Mouse (Mus musculus): ENCODE results near the gene Pcolce.
"Not testable (repeated sequence)": the region's sequence is repeated elsewhere in the genome, so short reads cannot be mapped to it uniquely, and the experiment has no call there.

The Pcolce gene

DNA sequence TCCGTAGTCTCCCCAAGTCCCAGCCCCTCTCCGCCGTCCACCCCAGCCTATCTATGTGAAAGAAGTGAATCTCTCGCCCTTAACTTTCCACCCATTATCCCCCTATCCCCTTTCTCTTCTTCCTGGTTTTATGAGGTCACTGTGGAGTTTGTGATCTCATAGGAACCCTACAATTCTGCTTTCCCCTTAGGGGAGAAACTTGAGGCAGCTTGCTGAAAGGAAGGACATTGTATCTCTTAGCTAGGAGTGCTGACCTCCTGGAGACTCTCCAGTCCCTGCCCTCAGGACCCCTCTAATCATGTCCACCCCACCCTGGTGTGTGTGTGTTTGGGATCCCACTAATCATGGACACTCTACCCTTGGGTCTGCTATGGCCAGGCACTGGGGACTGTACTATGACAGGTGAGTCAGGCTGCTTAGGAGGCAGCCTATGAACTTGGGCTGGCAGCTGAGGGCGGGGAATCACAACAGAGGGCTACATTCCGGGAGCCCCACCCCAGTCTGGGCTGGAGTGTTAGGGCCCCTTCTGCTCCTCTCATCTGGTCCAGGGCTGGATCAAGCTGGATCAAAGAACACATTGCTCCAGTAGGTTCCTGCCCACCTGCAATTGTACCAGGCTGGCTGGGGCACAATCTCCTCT is 16.4 kb upstream of the Pcolce start:
- in situ Hi-C loops (cut with MboI, MseI), result no loop called here

DNA sequence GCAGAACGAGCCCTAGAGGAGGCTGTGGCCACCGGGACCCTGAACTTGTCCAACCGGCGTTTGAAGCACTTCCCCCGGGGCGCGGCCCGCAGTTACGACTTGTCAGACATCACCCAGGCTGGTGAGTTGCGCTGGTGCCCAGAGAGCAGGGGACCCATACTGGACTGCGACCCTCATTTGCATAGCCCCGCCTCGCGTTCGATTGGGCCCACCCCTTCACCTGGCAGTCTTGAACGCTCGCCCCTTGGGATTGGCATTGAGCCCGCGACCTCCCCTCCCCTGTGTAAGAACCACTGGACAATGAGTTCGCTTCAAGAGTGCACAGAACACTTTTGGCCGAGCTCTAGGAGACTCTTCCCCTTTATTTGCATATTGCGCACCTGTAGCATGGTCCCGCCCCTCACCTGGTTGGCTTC is 15.7 kb upstream of the Pcolce start:
- in situ Hi-C loops (cut with MboI, MseI), result no loop called here

DNA sequence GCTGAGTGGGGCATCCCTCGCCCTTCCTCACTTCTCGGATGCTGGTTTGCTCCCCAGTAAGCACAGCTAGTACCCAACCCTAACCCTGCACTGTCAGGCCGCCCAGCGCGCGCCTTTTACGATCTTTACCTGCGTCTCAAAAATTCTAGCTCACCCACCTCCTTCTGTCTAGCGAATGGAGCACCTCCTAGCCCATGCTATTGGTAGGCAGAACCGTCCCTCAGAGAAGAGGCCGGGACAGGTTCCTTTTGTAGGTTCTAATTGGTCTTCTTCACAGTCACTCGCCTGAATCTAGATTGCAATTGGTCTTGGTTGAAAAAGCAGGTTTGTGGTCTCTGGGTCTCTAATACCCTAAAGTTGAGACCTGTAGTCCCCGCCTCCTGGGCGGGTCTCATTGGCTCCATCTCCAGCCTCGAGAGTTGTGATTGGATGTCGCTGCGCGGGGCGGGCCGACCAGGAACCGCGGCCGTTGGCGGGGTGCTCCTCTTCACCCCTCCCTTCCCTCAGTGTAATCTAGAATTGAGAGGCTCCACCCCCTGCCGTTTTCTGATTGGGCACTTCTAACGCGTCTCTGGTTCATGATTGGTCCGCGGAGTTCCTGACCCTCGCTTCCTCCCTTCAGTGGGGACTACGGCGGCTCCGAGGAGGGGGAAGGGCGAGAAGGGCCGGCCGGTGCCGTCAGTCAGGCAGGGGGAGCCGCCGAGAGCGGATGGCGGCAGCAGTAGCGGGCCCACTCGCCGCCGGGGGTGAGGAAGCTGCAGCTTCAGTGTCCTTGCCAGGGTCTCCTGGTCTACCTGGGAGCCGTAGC is 15.1 kb upstream of the Pcolce start, which contains the start of the genes Fbxo24, Lrch4 and Gm20605:
Gene Fbxo24, minus strand, starts transcription at position 505 of the 808 bp plus-strand sequence.
Gene Lrch4, plus strand, starts transcription at position 624 of the 808 bp plus-strand sequence.
Gene Gm20605, plus strand, starts transcription at position 678 of the 808 bp plus-strand sequence.
- in situ Hi-C loops (cut with MboI, MseI), result no loop called here

DNA sequence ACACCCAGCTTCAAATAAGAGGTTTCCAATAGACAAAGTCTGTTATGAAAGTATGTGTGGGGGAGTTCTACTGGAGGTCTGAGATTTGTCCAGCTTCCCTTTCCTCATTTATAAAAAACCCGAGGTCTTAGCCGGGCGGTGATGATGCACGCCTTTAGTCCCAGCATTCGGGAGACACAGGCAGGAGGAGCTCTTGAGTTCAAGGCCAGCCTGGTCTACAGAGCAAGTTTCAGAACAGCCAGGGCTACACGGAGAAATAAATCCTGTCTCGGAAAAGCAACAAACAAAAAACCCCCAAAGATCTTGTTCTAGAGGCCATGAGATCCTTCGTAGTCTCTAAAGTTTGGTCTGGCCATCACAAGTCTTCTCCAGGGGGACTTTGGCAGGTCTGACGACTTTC is 14.4 kb upstream of the Pcolce start:
- in situ Hi-C loops (cut with MboI, MseI), result no loop called here

DNA sequence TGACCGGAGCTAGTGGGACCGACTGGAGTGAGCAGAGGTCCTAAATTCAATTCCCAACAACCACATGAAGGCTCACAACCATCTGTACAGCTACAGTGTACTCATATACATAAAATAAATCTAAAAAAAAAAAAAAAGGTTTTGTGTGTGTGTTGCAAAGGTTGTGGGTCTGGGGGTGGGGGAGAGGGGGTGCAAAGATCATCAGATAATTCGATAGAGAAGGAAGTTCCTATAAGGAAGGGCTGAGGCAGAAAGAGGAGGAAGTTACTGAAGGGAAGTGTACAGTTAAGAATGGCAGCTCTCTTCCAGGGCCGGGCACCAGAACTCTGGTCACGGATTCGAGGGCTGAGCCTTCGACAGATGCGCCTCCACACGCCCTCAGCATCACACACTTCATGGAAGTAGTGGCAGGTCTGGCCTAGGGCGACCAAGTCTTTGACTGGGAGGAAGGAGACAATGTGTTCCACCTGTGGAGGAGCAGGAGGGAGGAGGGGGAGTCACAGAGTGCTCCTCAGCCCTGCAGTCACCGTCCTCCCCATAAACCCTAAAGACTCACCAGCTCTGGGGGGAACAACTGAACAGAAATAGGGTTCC is 10.4 kb upstream of the Pcolce start:
- in situ Hi-C loops (cut with MboI, MseI), result no loop called here

DNA sequence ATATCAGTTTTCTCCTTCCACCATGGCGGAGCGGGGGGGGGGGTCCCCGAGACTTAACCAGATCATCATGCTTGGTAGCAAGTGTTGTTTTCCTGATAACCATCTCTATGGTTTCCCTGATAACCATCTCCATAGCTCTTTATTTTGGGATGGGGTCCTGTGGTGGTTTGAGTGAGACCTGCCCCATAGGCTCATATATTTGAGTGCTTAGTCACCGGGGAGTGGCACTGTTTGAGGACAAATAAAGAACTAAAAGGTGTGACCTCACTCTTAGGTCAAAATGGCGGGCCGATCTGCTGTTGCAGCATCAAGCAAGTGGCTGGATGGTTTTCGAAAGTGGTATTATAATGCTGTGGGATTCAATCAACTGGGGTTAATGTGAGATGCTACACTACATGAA is 1.8 kb upstream of the Pcolce start:
- in situ Hi-C loops (cut with MboI, MseI), result no loop called here

DNA sequence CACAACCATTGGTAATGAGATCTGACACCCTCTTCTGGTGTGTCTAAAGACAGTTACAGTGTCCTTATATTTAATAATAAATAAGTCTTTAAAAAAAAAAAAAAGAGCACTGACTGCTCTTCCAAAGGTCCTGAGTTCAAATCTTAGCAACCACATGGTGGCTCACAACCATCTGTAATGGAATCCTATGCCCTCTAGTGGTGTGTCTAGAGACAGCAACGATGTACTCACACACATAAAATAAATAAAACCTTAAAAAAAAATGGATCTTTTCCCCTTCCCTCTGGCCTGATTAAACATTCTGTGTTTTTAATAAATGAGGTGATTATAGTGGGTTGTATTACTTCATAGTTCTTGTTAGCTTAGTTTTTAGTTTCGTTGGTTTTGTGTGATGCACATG is 1.3 kb upstream of the Pcolce start:
- in situ Hi-C loops (cut with MboI, MseI), result not testable (repeated sequence)

DNA sequence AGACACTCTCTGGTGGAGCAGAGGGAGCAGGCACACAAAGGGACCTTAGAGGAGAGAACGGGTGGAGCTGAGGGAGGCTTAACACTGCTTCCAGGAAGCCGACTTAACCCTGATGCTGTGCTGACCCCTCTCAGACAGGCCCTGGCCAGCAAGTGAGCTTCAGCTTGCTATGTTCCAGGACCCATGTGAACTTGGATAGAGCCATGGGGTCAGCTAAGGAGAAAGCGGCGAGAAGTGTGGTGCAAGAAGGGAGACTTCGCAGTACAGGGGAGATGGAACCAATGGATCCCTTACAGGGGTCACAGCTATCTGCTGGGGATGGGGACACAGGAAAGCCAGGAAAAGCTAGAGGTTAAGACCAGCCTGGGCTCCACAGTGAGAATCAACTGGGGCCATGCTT is 508 bp downstream of the Pcolce start:
- in situ Hi-C loops (cut with MboI, MseI), result no loop called here

DNA sequence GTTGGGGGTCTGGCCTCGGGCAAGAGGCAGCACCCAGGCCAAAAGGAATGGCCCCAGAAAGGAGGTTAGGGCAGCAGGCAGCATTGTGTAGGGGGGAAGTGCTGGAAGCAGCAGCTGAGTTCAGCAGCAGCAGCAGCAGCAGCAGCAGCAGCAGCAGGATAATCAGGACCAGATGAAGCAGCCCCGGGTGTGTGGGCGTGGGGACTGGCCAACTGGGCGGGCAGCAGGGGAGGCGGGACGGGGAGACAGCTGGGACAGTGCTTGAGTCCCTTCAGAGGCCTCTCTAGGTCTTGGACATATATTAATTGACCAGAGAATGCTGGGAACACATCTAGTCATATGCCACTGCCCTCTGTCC is 2.4 kb downstream of the Pcolce start:
- in situ Hi-C loops (cut with MboI, MseI), result no loop called here

DNA sequence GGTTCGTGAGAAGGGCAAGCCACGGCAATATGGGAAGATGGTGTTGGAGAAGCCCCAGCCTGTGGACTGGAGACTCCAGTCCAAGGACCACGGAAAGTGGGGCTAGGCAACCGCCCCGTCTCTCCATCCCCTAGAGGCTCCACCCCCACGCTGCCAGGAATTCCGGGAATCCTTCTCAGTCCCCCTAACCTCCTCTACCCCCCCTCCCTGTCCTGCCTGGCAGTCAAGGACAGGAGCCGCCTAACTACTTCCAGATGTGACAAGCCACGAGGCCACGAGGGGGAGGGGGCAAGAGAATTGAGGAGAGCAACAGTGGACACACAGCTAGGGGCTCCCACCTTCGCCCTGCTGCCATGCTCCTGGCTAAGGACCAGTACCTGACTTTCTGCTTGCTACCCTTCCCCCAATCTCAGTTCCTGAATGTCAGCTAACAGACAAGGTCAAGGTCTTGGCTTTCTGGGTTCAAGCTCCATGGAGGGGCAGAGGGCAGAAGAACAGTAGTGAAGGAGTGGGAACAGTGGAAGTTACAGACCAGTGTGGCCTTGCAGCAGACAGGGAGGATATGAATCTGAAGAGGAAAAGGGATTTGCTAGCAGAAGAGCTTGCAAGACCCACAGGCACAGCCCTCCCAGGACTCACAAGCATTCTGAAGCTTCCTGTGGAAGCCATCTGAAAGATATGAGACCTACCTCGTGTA is 2.9 kb downstream of the Pcolce start:
- in situ Hi-C loops (cut with MboI, MseI), result no loop called here

DNA sequence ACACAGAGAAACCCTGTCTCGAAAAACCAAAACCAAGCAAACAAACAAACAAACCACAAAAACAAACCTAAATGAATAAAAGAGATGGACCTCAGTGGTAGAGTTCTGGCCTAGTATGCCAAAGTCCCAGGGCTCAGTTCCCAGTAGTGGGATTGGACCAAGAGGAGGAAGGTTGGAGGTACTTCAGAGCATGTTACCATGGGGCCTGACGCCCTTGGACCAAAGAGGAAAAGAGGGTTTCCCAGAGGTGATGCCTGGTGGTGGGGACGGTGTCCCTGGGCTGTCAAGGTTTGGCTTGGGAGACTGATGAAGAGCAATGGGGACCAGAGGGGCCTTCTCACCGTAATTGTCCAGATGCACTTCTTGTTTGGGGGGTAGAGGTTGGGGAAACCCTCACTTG is 3.5 kb downstream of the Pcolce start:
- in situ Hi-C loops (cut with MboI, MseI), result no loop called here

DNA sequence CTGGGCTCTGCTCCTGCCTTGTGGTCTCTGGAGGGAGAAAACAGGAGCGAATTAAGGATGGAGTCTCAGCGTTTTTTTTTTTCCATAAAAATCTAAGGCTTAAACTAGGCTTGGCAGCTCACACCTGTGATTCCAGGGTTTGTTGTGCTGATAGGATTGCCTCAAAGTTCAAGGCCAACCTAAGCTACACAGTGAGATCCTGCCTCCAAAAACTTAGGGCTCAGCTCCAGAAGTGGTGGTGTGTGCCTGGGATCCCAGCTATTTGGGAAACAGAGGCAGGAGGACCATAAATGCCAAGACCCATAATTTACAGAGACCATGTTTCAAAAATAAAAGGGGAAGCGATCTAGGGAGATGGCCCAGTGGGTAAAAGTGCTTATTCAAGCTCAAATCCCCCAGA is 4.3 kb downstream of the Pcolce start:
- in situ Hi-C loops (cut with MboI, MseI), result no loop called here

DNA sequence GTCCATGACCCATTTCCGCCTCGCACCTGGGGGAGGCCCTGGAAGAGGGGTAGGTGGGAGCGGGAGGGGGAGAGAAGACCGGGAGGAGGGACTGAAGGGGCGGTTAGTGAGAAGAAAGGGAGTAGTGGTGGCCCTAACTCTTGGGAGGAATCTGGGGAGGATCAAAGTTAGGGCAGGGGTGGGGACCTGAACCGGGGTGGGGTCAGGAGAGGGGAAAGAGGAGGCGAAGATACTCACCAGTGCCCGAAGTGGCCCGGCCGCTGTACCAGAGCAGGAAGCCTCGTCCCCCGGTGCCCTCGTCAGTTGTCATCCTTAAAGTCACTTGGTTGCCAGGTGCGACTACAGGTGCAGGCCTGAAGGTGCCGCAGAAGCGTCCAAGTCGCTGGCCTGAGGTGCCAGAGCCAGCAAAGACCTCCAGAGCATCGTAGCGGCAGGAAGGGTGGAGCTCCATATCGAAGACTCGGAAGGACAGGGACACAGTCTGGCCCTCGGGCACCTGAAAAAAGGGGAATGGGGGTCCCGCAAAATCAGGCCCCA is 4.9 kb downstream of the Pcolce start:
- in situ Hi-C loops (cut with MboI, MseI), result no loop called here

DNA sequence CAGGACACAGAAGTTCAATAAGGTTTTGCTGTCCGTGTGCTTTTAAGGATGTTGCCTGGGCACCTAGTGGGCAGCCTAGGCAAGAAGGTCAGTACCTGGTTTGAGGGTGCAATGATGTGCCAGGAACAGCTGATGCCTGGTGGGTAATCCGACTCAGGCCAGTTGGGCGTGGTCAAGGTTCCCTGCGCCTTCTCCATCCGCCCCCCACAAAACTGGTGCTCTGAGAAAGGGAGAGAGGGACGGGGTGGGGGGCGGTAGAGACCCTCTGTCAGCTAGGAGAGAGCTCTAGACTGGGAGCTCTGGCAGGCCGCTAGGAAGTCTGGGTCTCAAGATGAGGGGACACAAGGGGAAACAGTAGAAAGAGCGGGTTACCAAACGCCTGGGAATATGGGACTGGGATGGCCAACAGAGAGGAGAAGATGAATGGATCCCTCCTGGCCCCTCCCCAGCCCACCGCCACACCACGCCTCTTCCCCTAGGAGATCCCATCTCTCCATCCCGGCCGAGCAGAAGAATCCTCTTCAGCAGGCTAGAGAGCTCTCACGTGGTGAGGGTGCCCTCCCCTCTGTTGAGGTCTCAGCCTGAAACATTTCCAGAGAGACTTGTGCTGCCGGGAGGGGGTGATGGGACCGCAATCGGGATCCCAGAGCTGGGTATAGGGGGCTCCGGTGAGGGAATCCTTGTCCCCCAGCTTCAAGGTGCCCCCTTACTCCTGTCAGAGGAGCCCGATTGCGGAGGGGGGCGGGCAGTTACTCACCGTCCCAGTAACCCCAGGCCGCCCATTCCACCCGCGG is 5.5 kb downstream of the Pcolce start:
- in situ Hi-C loops (cut with MboI, MseI), result no loop called here

DNA sequence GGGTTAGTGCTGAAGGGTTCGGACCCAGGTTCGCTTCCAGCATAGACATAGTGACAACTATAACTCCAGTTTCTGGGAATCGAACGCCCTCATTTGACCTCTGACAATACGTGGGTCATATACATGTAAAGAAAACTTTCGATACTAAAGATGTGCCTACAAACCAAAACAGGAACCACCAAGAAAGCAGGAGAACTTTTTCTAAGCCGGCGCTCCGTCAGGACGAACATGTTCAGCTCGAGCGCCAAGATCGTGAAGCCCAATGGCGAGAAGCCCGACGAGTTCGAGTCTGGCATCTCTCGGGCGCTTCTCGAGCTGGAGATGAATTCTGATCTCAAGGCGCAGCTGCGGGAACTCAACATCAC is 12.2 kb downstream of the Pcolce start:
- in situ Hi-C loops (cut with MboI, MseI), result no loop called here

DNA sequence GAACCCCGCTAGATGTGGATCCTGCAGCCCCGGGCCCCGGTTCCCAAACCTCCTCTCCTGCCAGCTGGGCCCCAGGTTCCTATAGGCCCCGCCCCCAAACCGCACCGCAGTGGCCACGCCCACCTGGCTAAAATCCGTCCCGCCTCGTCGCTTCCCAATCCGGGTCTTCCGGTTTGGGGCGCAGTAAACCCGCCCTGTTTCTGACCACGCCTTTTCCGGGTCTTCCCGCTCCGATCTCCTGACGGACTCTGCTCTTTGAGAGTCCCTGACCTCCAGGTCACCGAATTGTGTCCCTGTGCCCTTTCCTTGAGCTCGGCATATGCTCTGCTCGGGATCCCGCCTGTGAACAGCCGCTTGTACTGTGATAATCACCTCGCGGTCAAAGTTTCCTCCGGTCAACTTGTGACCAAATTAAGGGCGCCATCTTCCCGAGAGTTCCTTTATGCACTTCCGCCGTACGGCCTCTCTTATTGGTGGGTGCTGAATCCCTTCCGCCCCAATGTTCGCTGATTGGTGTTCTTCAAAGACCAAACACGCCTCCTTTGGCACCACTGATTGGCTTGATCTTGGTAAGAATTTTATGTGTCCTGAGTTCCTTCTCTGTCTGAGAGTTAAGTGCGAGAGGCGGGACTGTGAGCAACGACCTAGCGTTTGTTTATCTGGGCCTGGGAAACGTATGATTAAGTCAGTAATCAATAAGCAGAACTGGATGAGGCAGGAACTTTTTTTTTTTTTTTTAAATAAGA is 12.8 kb downstream of the Pcolce start, which contains the start of gene Mospd3:
Gene Mospd3, minus strand, starts transcription at position 440 of the 746 bp plus-strand sequence.
- in situ Hi-C loops (cut with MboI, MseI), result no loop called here

DNA sequence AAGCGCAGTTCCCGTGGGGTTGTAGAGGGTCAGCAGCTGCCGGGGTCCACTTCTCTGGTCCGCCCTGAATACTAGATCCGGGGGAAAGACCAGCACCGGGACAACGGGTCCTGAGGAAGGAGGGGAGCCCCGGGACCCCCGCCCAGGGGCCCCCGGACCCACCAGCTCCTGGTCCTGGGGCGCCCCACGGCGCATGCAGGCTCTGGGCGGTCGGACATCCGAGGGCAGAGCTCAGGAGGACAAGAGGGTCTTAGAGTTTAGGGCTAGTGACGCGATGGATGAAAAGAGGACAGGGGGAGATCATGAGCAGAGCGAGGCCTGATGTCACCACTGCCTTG is 13.3 kb downstream of the Pcolce start:
- in situ Hi-C loops (cut with MboI, MseI), result no loop called here

DNA sequence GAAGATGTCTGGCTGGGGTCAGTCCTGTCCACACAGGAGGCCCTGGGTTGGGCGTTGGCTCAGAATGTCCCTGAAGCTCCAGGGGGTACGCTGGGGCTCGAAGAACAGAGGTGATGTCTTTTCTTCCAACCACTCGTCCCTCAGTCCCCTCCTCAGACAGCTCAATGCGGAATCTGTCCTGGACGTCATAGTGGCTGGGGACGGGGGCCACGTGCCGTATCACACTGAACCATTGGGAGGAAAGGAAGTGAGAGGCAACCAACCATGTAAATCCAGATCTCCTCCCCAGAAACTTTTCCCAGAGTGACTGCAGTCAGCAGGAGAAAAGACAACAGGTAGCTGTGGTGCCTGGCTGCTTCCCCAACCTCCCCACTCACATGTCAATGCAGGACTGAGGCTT is 14.0 kb downstream of the Pcolce start:
- in situ Hi-C loops (cut with MboI, MseI), result no loop called here

DNA sequence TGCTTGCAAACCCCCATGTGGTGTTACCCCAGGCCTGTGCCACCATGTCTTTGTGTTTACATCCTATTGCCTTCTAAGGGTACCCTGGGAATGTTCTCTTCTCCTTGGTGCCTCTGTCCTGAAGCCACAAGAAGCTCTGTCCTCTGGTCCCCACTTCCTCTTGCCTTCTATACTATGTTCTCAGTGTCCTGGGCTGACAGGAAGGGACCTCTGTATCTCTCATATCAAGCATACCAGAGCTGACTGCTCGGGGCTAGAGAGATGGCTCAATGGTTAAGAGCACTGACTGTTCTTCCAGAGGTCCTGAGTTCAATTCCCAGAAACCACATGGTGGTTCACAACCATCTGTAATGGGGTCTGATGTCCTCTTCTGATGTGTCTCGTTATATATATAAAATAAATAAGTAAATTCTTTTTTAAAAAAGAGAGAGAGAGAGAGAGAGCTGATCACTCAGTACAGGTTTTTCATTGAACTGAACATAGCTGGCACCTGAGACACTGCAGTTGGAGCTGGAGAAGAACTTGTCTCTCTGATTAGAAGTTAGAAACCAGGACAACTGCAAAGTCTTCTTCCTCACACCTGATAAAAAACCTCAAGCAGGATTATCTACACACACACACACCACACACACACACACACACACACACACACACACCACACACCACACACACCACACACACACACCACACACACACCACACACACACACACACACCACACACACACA is 15.3 kb downstream of the Pcolce start:
- in situ Hi-C loops (cut with MboI, MseI), result no loop called here

DNA sequence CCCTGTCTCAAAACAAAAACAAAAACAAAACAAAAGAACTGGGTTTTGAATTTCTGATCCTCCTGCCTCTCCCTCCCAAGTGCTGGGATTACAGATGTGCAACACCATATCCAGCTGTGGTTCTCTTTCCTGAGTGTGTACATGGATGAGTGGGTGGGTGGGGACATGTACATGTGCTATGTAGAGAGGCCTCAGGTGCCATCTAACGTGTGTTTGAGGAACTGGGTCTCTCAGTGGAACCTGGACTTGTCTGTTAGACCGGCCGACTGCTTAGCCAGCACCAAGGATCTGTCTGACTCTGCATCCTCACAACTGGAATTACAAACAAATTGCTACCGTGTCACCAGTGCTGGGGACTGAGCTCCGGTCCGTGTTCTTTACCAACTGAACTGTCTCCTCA is 16.0 kb downstream of the Pcolce start:
- in situ Hi-C loops (cut with MboI, MseI), result no loop called here
